Mouse (Mus musculus) heart, postnatal 14 days (tissue): ENCODE measurements around the gene Gm21818. TPM values are rescaled to one million over a fixed set of nuclear protein-coding genes. Genes with fewer than 3 reads are reported as not detected.
"Not testable (repeated sequence)": the region's sequence is repeated elsewhere in the genome, so short reads cannot be mapped to it uniquely, and the experiment has no call there.

Experiments used
- DNase-seq, 2 experiments: peaks; one replicate each; pipeline ENCODE4 v3.0.0; 2021 to 2022
- intact Hi-C: fragments of 180-260 bp; cut with DNase I; formaldehyde crosslinking; loops from one replicate; pipeline ENCODE4 v1.15.1; 2025
- long read RNA-seq, 2 experiments: library from polyadenylated mRNA; stranded (forward); transcript quantifications; one replicate each; pipeline ENCODE4 v2.0.0; 2021
- total RNA-seq, 2 experiments: library from RNA; stranded (reverse); gene quantifications; 2 replicates each; pipeline ENCODE4 v1.2.3; 2021

Gm21818 gene
- not detected for total RNA-seq
- long read RNA-seq, experiment 1, result 0 reads
- long read RNA-seq, experiment 2, result 0 reads

GRCm38 (mm10) chr13:120172133-120172532, at the start of gene Gm21818:
TSS of gene Gm21818 (plus strand) at chr13:120172433.
- intact Hi-C loops, DNase-seq: not testable (repeated sequence)

- DNase-seq, intact Hi-C loops: not testable (repeated sequence)
Measured at GRCm38 (mm10) chr13:120139946-120140345, 32.3 kb upstream of the Gm21818 start, which contains the start of gene Gm20767. TSS of gene Gm20767 (plus strand) at chr13:120140246.

GRCm38 (mm10) chr13:120142348-120142747, 29.9 kb upstream of the Gm21818 start:
- DNase-seq, intact Hi-C loops: not testable (repeated sequence)

- DNase-seq, intact Hi-C loops: not testable (repeated sequence)
Measured at GRCm38 (mm10) chr13:120149660-120150407, 22.4 kb upstream of the Gm21818 start.

GRCm38 (mm10) chr13:120150589-120150988, 21.6 kb upstream of the Gm21818 start:
- intact Hi-C loops, DNase-seq: not testable (repeated sequence)

GRCm38 (mm10) chr13:120168301-120168700, 3.9 kb upstream of the Gm21818 start:
- DNase-seq, intact Hi-C loops: not testable (repeated sequence)

GRCm38 (mm10) chr13:120196189-120196821, 24.1 kb downstream of the Gm21818 start:
- intact Hi-C loops, DNase-seq: not testable (repeated sequence)

- DNase-seq, intact Hi-C loops: not testable (repeated sequence)
Measured at GRCm38 (mm10) chr13:120215847-120216246, 43.6 kb downstream of the Gm21818 start, which contains the start of gene Gm21762. TSS of gene Gm21762 (minus strand) at chr13:120215947.

- intact Hi-C loops, result not testable (repeated sequence)
Measured at GRCm38 (mm10) chr13:120220922-120221321, 48.7 kb downstream of the Gm21818 start.

GRCm38 (mm10) chr13:120223012-120223659, 50.9 kb downstream of the Gm21818 start:
- DNase-seq, intact Hi-C loops: not testable (repeated sequence)

More at GRCm38 (mm10) chr13:120220922-120221321, 48.7 kb downstream of the Gm21818 start:
- not testable (repeated sequence) for DNase-seq

Other genes with a start within 250 kb of the Gm21818 start
- not detected for gene Gm21761, start 243.2 kb upstream of the Gm21818 start, total RNA-seq
- not detected for gene B020031M17Rik, start 221.6 kb upstream of the Gm21818 start, total RNA-seq
- not detected for gene Gm36079, start 145.4 kb upstream of the Gm21818 start, total RNA-seq
- under 1 TPM in 1 of 2 experiments, not detected in 1; 0.15 TPM for gene Gm21188, start 120.2 kb upstream of the Gm21818 start, total RNA-seq
- not detected for gene Gm20767, start 32.2 kb upstream of the Gm21818 start, total RNA-seq
- not detected for gene Gm21762, start 43.5 kb downstream of the Gm21818 start, total RNA-seq
- not detected for gene Gm21731, start 66.7 kb downstream of the Gm21818 start, total RNA-seq
- not detected for gene AF067061, start 90.7 kb downstream of the Gm21818 start, total RNA-seq
- not detected for gene BC147527, start 128.0 kb downstream of the Gm21818 start, total RNA-seq
- gene Tcstv3, start 144.4 kb downstream of the Gm21818 start, total RNA-seq, result not detected